Mouse (Mus musculus): Measurements from ENCODE around the gene Gm10428.

DNA sequence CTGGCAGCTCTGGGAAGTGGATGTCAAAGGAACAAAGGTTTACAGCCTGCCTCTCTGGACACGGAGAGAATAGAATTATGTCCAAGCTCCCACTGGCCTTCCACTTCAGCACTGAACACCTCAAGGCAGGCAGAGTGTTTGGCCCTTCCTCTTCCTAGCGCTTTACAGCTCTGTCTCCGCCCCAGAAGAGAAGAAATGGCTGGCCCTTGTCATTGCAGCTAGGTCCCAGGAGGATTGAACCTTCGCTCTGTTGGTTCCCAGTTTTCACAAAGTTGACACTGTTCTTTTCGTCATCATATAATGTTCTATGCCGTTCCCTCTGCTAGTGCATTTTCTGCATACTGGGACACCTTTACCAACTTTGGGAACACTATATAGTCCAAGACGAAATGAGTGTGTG lies 44.6 kb upstream of the Gm10428 start:
- TF ChIP-seq CTCF (IDR thresholded peaks at IDR 0.05; ENCODE audit: low read depth) (no peak), EP300 (IDR thresholded peaks at IDR 0.05; ENCODE audit: low read depth) (no peak)
